Mouse (Mus musculus): ENCODE measurements around the gene Ttc9b. TPM values are rescaled to one million over a fixed set of nuclear protein-coding genes. Genes with fewer than 3 reads are reported as not detected.

Ttc9b gene
- polyA plus RNA-seq (2014; fragmentation: Nextera tagmentation; extraction: Ambion mirVana), result not detected in 2 replicates

DNA sequence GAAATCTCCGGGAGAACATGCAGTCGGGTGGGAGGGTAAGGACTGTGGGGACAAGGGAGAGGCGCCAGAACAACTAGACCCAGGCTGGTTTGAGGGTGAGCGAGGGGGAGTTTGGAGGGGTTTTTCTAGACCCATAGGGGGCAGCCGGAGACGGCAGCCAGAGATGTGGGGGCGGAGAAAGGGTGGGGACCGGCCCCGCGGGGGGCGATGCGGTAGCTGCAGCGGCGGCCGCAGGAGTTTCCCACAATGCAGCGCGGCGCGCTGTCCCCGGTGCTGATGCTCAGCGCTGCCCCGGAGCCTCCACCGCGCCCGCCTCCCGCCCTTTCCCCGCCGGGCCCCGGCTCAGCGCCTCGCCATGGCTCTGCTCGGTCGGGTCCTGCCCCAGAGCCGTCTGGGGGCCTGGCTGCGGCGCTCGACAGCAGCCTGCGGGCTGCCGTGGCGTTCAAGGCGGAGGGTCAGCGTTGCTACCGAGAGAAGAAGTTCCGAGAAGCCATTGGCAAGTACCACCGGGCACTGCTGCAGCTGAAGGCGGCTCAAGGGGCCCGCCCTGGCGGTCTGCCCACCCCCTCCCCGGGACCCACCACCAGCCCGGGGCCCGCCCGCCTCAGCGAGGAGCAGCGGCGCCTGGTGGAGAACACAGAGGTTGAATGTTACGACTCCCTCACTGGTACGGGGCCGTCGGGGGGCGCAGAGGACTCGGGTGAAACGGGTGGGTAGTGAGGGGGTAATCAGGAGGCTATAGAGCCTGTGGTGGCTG is at the start of gene Ttc9b:
TSS of gene Ttc9b (plus strand) at position 235 of the 757 bp plus-strand sequence.
- no peaks in the 10 kb centered on the region for H3K9me3 ChIP-seq (ENCODE audit: control insufficient read depth, low read length)
- H3K27me3 ChIP-seq (replicated peaks; ENCODE audit: control insufficient read depth, insufficient read depth, low read length), result peaks cover 71% of the 10 kb centered on the region
- peak within 1 kb of the TSS; percentile 27; the same call in 1 of the 2 replicates for H3K4me3 ChIP-seq (ENCODE audit: low read depth, low read length)
- peaks cover 7% of the 10 kb centered on the region; the same call in 1 of the 2 replicates for H3K4me1 ChIP-seq (replicated peaks; ENCODE audit: control insufficient read depth, insufficient read depth, low read length)
- no peaks in the 10 kb centered on the region for H3K36me3 ChIP-seq (ENCODE audit: control insufficient read depth, insufficient read depth, low read length)
- DNase-seq (ENCODE audit: low spot score) (no peak), ATAC-seq (replicated peaks; ENCODE audit: low FRiP score) (no peak)
- WGBS, result 7% methylated on average over 61 of the region's 62 CpGs
- H3K27ac ChIP-seq (ENCODE audit: low read depth, low read length), result no peak within 1 kb of the TSS
- H3K4me2 ChIP-seq, result peak within 1 kb of the TSS; percentile 29; the same call in 1 of the 2 replicates
- no peak within 1 kb of the TSS for H3K9ac ChIP-seq (ENCODE audit: low read depth, low read length)

DNA sequence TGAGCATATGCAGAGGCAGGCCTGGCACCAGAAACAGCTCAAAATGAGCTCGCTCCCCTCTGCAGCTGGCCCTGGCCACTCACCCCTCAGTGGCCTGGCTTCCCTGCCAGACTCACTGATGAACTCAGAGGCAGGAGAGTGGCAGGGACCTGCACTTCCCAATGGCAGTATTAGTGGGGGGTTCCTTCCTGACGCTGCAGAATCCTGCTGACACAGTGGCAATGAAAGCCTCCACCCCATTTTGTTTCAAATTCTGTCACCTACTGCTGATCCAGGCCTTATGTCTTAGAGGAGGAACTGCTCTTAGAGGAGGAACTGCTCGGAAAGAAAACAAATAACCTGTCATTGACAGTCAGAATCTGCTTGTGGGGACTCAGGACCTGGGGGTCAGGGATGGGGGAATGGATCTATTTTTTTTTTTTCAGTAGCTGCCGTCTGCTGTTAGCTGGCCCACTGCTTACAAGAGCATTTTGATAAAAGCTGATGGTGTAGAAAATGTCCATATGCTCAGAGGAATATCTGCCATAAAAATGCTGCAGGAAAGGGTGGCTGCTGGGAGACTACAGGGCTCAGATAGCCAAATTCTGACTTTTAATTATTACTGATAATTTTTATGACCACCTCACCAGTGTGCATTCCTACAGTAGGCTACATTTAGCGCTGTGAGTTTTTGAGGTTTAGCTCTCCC is 48.9 kb upstream of the Ttc9b start:
- H3K27me3 ChIP-seq (replicated peaks; ENCODE audit: control insufficient read depth, insufficient read depth, low read length), result no peaks in the 10 kb centered on the region
- no peaks in the 10 kb centered on the region for H3K9me3 ChIP-seq (ENCODE audit: control insufficient read depth, low read length)
- 52% methylated on average over 5 of the region's 5 CpGs for WGBS
- H3K27ac ChIP-seq (ENCODE audit: low read depth, low read length), result no peak overlapping the region
- DNase-seq (ENCODE audit: low spot score) (no peak), ATAC-seq (replicated peaks; ENCODE audit: low FRiP score) (no peak)
- peaks cover 11% of the 10 kb centered on the region; the same call in 1 of the 2 replicates for H3K36me3 ChIP-seq (ENCODE audit: control insufficient read depth, insufficient read depth, low read length)
- no peak overlapping the region for H3K9ac ChIP-seq (ENCODE audit: low read depth, low read length)
- no peak overlapping the region for H3K4me3 ChIP-seq (ENCODE audit: low read depth, low read length)
- H3K4me1 ChIP-seq (replicated peaks; ENCODE audit: control insufficient read depth, insufficient read depth, low read length), result peaks cover 51% of the 10 kb centered on the region
- no peak overlapping the region for H3K4me2 ChIP-seq

DNA sequence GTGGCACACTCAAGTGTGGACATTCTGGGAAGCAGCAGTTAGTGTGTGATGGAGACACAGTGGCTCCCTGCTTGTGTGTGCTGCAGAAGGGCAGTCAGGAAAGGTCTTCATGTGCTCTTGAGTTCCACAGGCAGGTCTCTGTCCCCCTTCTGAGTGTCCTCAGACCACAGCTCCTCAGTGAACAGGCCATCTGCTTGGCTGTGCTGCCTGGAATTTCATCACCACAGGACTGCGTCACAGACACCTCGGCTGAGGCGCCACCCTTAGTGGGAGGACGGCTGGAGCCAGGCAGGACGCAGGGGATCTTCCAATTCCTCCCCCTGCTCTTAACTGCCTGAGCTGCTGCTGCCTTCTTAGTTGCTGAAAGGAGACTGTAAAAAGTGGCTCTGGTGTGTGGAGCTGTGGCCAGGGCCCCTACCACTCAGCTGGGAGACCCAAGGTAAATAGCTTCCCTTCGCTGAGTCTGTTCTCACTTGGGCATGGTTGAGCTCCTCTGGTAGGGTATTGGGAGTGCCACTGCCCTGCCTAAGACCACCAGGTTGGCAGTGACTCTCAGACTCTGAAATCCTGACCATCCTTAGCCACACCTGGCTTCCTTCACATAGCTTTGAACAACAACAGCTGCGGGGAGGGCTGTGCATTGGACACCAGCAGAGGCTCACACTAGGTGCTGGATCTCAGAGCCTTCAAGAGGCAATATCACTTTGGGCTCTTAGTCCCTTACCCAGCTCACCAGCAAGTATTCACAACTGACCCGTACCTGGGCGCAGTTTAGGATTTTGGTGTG is 48.0 kb upstream of the Ttc9b start:
- ATAC-seq (replicated peaks; ENCODE audit: low FRiP score), result no peak
- Histone ChIP-seq H3K4me2 (no peak overlapping the region), H3K4me3 (ENCODE audit: low read depth, low read length) (no peak overlapping the region), H3K36me3 (ENCODE audit: control insufficient read depth, insufficient read depth, low read length) (peaks cover 17% of the 10 kb centered on the region; the same call in 1 of the 2 replicates), H3K9ac (ENCODE audit: low read depth, low read length) (no peak overlapping the region), H3K27me3 (replicated peaks; ENCODE audit: control insufficient read depth, insufficient read depth, low read length) (no peaks in the 10 kb centered on the region), H3K27ac (ENCODE audit: low read depth, low read length) (peak overlapping the region; percentile 16; the same call in 1 of the 2 replicates), H3K4me1 (replicated peaks; ENCODE audit: control insufficient read depth, insufficient read depth, low read length) (peaks cover 43% of the 10 kb centered on the region), H3K9me3 (ENCODE audit: control insufficient read depth, low read length) (no peaks in the 10 kb centered on the region)
- DNase-seq (ENCODE audit: low spot score), result no peak
- WGBS, result 76% methylated on average over 9 of the region's 9 CpGs

GRCm38 (mm10) chr7:27606481-27607254 is 47.0 kb upstream of the Ttc9b start:
- Histone ChIP-seq H3K4me2 (no peak overlapping the region), H3K4me3 (ENCODE audit: low read depth, low read length) (no peak overlapping the region), H3K9me3 (ENCODE audit: control insufficient read depth, low read length) (no peaks in the 10 kb centered on the region), H3K27me3 (replicated peaks; ENCODE audit: control insufficient read depth, insufficient read depth, low read length) (no peaks in the 10 kb centered on the region), H3K9ac (ENCODE audit: low read depth, low read length) (no peak overlapping the region), H3K36me3 (ENCODE audit: control insufficient read depth, insufficient read depth, low read length) (peaks cover 19% of the 10 kb centered on the region; the same call in 1 of the 2 replicates), H3K4me1 (replicated peaks; ENCODE audit: control insufficient read depth, insufficient read depth, low read length) (peaks cover 40% of the 10 kb centered on the region), H3K27ac (ENCODE audit: low read depth, low read length) (no peak overlapping the region)
- DNase-seq (ENCODE audit: low spot score), result no peak
- WGBS, result 65% methylated on average over 10 of the region's 10 CpGs
- no peak for ATAC-seq (replicated peaks; ENCODE audit: low FRiP score)

DNA sequence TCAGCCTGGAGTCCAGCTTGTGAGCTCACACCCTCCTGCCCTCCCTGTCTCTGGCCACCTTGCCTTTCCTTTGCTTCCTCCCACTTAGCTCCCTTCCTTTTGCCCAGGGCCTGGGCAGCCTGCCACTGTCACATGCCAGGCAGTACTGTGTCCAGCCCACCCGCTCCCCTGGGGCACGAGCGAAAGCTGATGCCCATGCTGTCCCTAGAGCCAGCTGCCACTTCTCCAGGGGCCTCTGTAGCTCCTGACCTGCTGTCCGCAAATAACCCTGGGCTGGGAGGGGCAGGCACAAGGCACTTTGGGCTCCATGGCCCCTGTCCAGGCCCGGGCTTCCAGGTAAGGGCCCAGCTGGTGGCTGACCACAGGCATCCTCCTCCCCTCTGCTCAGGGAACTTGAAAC is 46.1 kb upstream of the Ttc9b start:
- DNase-seq (ENCODE audit: low spot score), result no peak
- Histone ChIP-seq H3K4me1 (replicated peaks; ENCODE audit: control insufficient read depth, insufficient read depth, low read length) (peaks cover 33% of the 10 kb centered on the region), H3K27ac (ENCODE audit: low read depth, low read length) (no peak overlapping the region), H3K9ac (ENCODE audit: low read depth, low read length) (no peak overlapping the region), H3K4me2 (no peak overlapping the region), H3K4me3 (ENCODE audit: low read depth, low read length) (no peak overlapping the region), H3K36me3 (ENCODE audit: control insufficient read depth, insufficient read depth, low read length) (peaks cover 19% of the 10 kb centered on the region; the same call in 1 of the 2 replicates), H3K9me3 (ENCODE audit: control insufficient read depth, low read length) (no peaks in the 10 kb centered on the region), H3K27me3 (replicated peaks; ENCODE audit: control insufficient read depth, insufficient read depth, low read length) (no peaks in the 10 kb centered on the region)
- ATAC-seq (replicated peaks; ENCODE audit: low FRiP score), result no peak
- WGBS, result 79% methylated on average over 5 of the region's 5 CpGs

- H3K4me1 ChIP-seq (replicated peaks; ENCODE audit: control insufficient read depth, insufficient read depth, low read length), result peaks cover 28% of the 10 kb centered on the region
- no peaks in the 10 kb centered on the region for H3K9me3 ChIP-seq (ENCODE audit: control insufficient read depth, low read length)
- no peaks in the 10 kb centered on the region for H3K27me3 ChIP-seq (replicated peaks; ENCODE audit: control insufficient read depth, insufficient read depth, low read length)
- no peak overlapping the region for H3K4me2 ChIP-seq
- peaks cover 19% of the 10 kb centered on the region; the same call in 1 of the 2 replicates for H3K36me3 ChIP-seq (ENCODE audit: control insufficient read depth, insufficient read depth, low read length)
- H3K27ac ChIP-seq (ENCODE audit: low read depth, low read length), result no peak overlapping the region
- no peak overlapping the region for H3K4me3 ChIP-seq (ENCODE audit: low read depth, low read length)
- no peak for ATAC-seq (replicated peaks; ENCODE audit: low FRiP score)
- 83% methylated on average over 3 of the region's 3 CpGs for WGBS
- no peak for DNase-seq (ENCODE audit: low spot score)
- H3K9ac ChIP-seq (ENCODE audit: low read depth, low read length), result no peak overlapping the region
These were observed 45.6 kb upstream of the Ttc9b start for GRCm38 (mm10) chr7:27608130-27608529.

- no peaks in the 10 kb centered on the region for H3K9me3 ChIP-seq (ENCODE audit: control insufficient read depth, low read length)
- no peaks in the 10 kb centered on the region for H3K27me3 ChIP-seq (replicated peaks; ENCODE audit: control insufficient read depth, insufficient read depth, low read length)
- no peak overlapping the region for H3K27ac ChIP-seq (ENCODE audit: low read depth, low read length)
- 67% methylated on average over 4 of the region's 4 CpGs for WGBS
- no peak overlapping the region for H3K9ac ChIP-seq (ENCODE audit: low read depth, low read length)
- no peak overlapping the region for H3K4me2 ChIP-seq
- peaks cover 19% of the 10 kb centered on the region; the same call in 1 of the 2 replicates for H3K36me3 ChIP-seq (ENCODE audit: control insufficient read depth, insufficient read depth, low read length)
- DNase-seq (ENCODE audit: low spot score) (no peak), ATAC-seq (replicated peaks; ENCODE audit: low FRiP score) (peak; percentile 40; the same call in 1 of the 2 replicates)
- peaks cover 27% of the 10 kb centered on the region for H3K4me1 ChIP-seq (replicated peaks; ENCODE audit: control insufficient read depth, insufficient read depth, low read length)
- H3K4me3 ChIP-seq (ENCODE audit: low read depth, low read length), result no peak overlapping the region
These were observed 44.4 kb upstream of the Ttc9b start for GRCm38 (mm10) chr7:27609285-27609684.

GRCm38 (mm10) chr7:27609688-27610087 is 44.0 kb upstream of the Ttc9b start:
- ATAC-seq (replicated peaks; ENCODE audit: low FRiP score), result no peak
- H3K4me3 ChIP-seq (ENCODE audit: low read depth, low read length), result no peak overlapping the region
- peaks cover 23% of the 10 kb centered on the region for H3K4me1 ChIP-seq (replicated peaks; ENCODE audit: control insufficient read depth, insufficient read depth, low read length)
- 64% methylated on average over 2 of the region's 2 CpGs for WGBS
- H3K27ac ChIP-seq (ENCODE audit: low read depth, low read length), result no peak overlapping the region
- no peak overlapping the region for H3K4me2 ChIP-seq
- DNase-seq (ENCODE audit: low spot score), result no peak
- no peaks in the 10 kb centered on the region for H3K27me3 ChIP-seq (replicated peaks; ENCODE audit: control insufficient read depth, insufficient read depth, low read length)
- no peak overlapping the region for H3K9ac ChIP-seq (ENCODE audit: low read depth, low read length)
- H3K36me3 ChIP-seq (ENCODE audit: control insufficient read depth, insufficient read depth, low read length), result peaks cover 19% of the 10 kb centered on the region; the same call in 1 of the 2 replicates
- no peaks in the 10 kb centered on the region for H3K9me3 ChIP-seq (ENCODE audit: control insufficient read depth, low read length)
